Mouse (Mus musculus): ENCODE results near the gene Stat5a. TPM values are rescaled to one million over a fixed set of nuclear protein-coding genes. Genes with fewer than 3 reads are reported as not detected.

The Stat5a gene
- polyA plus RNA-seq, 1 experiment from 2014 or later: 1.4 TPM

DNA sequence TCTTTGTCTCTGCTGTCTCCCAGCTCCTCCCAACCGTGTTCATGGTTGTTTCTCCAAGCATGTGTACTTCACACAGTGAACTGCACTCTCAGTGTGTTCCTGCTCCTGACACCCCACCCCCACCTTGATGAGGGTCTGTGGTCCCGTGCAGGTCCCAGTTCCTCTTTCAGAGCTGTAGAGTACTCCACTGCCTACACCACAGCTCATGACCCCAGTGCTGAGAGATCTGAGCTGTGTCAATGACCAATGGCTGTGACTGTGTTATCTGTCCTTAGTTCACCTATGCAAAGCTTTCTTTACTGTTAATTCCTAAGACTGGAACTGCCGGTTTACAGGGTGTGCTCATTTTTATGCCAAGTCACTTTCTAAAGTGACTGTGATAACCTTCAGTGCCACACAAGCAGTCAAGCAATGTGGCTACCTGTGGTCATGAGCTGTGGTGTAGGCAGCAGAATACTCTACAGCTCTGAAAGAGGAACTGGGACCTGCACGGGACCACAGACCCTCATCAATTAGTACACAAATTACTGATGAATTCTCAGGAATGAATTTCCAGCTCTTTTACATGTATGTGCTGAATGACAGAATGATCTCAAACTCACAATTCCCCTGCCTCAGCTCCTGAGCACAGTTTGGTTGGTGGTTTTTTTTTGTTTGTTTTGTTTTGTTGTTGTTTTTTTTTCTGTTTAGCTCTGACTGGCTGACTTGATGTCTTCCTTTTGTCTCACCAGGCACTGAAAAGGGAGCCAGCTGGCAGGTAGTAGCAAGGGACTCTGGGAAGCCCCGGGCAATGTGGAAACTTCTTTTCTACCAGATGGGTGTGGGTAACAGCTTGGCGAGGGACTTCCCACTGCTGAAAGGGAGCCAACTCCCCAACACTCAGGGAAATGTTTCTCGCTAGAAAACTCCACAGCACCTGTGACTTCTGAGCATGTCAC is 38.4 kb downstream of the Stat5a start:
- H3K36me3 ChIP-seq (ENCODE audit: control insufficient read depth, insufficient read depth, low read length): no peaks in the 10 kb centered on the region
- no peak overlapping the region for H3K4me3 ChIP-seq (ENCODE audit: low read depth, low read length)
- no peak overlapping the region for H3K27ac ChIP-seq (ENCODE audit: low read depth, low read length)
- H3K4me1 ChIP-seq (ENCODE audit: control insufficient read depth, insufficient read depth, low read length): peaks cover 7% of the 10 kb centered on the region; the same call in 1 of the 2 replicates
- no peaks in the 10 kb centered on the region for H3K27me3 ChIP-seq (ENCODE audit: control insufficient read depth, insufficient read depth, low read length)
- H3K4me2 ChIP-seq: no peak overlapping the region
- ATAC-seq (ENCODE audit: low FRiP score) (no peak), DNase-seq (ENCODE audit: low spot score, missing footprints) (peak; percentile 14)
- H3K9me3 ChIP-seq (ENCODE audit: control insufficient read depth, low read length): no peaks in the 10 kb centered on the region
- H3K9ac ChIP-seq (ENCODE audit: low read length): no peak overlapping the region
- WGBS: 77% methylated on average over 7 of the region's 7 CpGs

DNA sequence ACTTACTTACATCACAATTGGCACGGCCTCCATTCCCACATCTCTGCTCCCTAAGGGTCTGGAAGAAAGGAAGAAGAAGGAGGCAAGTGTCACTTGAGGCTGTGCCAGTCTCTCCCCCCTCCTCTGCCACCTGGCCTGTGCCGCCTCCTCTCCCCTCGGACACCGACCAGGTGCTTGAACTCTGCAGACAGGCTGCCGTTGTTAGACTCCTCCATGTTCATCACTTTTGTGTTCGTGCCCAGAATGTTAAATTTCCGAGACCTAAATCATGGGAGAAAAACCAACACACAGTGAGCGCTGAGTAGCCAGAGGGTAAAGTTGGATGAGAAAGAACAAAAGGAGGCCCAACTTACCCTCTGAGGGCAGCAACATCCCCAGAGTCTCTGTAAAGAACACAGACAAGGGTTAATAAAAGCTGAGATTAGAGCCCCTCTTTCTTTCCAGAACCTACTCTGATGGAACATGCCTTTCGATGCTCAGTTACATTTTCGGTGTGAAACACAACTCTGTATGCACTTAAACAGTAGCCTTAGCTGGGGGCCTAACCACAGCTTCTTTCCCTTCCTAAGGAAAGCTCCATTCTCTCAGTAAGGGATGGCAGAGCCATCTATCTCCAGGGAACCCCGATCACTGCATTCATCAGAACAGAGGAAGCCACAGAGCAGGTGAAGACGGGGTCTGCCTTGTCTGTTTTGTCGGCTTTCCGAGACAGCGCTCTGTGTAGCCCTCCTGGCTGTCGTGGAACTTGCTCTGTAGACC is 39.5 kb downstream of the Stat5a start:
- WGBS: 68% methylated on average over 16 of the region's 16 CpGs
- H3K9ac ChIP-seq (ENCODE audit: low read length): peak overlapping the region; percentile 24; the same call in 1 of the 2 replicates
- no peak overlapping the region for H3K4me2 ChIP-seq
- H3K27me3 ChIP-seq (ENCODE audit: control insufficient read depth, insufficient read depth, low read length): no peaks in the 10 kb centered on the region
- ATAC-seq (ENCODE audit: low FRiP score) (no peak), DNase-seq (ENCODE audit: low spot score, missing footprints) (peak; percentile 81)
- no peaks in the 10 kb centered on the region for H3K9me3 ChIP-seq (ENCODE audit: control insufficient read depth, low read length)
- H3K4me3 ChIP-seq (ENCODE audit: low read depth, low read length): no peak overlapping the region
- peaks cover 7% of the 10 kb centered on the region; the same call in 1 of the 2 replicates for H3K4me1 ChIP-seq (ENCODE audit: control insufficient read depth, insufficient read depth, low read length)
- H3K36me3 ChIP-seq (ENCODE audit: control insufficient read depth, insufficient read depth, low read length): peaks cover 4% of the 10 kb centered on the region; the same call in 1 of the 2 replicates
- no peak overlapping the region for H3K27ac ChIP-seq (ENCODE audit: low read depth, low read length)

DNA sequence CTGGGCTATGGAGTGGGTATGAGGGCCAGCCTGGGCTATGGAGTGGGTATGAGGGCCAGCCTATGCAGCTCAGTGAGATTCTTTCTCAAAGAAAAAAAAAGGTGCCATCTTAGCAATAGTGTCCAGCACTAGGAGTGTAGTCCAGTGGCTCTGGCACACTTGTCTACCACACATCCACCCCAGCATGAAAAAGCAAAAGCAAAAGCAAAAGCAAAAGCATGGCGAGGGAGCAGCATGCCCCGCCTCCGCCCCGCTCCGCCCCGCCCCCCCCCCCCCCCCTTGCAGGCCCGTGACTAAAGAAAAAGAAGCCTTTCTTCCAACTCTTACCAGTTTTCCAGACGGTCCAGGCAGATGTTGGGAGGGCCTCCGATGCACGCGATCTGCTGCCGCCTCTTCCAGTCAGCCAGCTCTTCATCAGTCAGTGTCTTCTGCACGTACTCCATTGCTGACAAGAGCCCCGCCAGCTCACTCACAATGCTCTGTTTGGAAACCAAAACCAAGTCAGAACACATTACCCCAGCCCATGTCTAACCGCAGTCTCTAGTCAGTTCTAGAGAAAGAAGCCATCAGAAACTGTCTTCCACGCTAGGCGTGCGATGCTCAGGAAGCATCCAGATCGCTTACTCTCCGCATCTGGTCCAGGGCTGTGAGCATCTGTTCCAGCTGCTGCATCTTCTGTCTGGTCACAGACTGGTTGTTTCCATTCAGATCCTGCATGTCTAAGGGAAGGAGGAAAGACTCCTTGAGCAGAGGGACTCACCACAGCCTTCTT is 45.6 kb downstream of the Stat5a start:
- Histone ChIP-seq H3K9ac (ENCODE audit: low read length) (no peak overlapping the region), H3K4me2 (no peak overlapping the region), H3K27ac (ENCODE audit: low read depth, low read length) (no peak overlapping the region), H3K4me1 (ENCODE audit: control insufficient read depth, insufficient read depth, low read length) (no peaks in the 10 kb centered on the region), H3K36me3 (ENCODE audit: control insufficient read depth, insufficient read depth, low read length) (peaks cover 4% of the 10 kb centered on the region; the same call in 1 of the 2 replicates), H3K9me3 (ENCODE audit: control insufficient read depth, low read length) (no peaks in the 10 kb centered on the region), H3K4me3 (ENCODE audit: low read depth, low read length) (no peak overlapping the region), H3K27me3 (ENCODE audit: control insufficient read depth, insufficient read depth, low read length) (no peaks in the 10 kb centered on the region)
- DNase-seq (ENCODE audit: low spot score, missing footprints) (peak; percentile 26), ATAC-seq (ENCODE audit: low FRiP score) (no peak)
- 70% methylated on average over 19 of the region's 20 CpGs for WGBS

DNA sequence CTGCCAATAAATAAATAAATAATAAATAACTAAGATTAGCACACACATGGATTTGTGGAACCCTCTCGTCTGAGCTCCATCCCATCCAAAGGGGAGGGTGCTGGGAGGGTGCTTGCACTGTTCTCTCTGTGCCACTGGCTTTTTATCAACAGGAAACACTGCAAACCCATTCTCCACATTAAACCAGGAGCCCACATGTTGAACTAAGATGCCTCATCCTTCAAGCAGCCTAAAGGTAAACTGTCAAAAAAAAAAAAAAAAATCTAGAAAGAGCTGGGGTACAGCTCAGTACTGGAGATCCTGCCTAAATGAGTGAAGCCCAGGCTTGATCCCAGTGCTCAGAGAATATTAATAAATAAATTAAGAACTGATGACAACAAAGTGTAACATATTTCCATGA is 46.8 kb downstream of the Stat5a start:
- WGBS: 70% methylated on average over 1 of the region's 1 CpGs

DNA sequence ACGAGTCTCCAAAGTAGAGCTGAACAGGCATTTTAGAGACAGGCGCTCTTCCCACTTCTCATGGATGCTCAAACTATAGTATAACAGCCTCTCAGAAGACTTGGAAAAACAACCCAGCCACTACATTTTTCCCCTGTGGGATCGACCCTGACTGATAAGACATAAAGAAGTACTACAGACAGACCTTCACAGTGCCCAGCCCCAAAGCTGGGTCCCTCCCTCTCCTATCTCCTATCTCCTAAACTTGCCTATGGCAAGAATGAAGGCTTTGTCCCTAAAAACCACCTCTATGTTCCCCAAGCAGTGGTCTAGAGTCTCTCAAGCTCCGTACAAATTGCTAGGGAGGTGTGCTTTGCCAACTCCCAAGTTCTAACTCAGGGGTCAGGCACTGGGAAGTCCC is 47.7 kb downstream of the Stat5a start:
- H3K9me3 ChIP-seq (ENCODE audit: control insufficient read depth, low read length): no peaks in the 10 kb centered on the region
- H3K27ac ChIP-seq (ENCODE audit: low read depth, low read length): no peak overlapping the region
- no peak overlapping the region for H3K4me2 ChIP-seq
- 91% methylated on average over 4 of the region's 4 CpGs for WGBS
- no peak overlapping the region for H3K9ac ChIP-seq (ENCODE audit: low read length)
- DNase-seq (ENCODE audit: low spot score, missing footprints) (no peak), ATAC-seq (ENCODE audit: low FRiP score) (no peak)
- H3K36me3 ChIP-seq (ENCODE audit: control insufficient read depth, insufficient read depth, low read length): peaks cover 4% of the 10 kb centered on the region; the same call in 1 of the 2 replicates
- no peaks in the 10 kb centered on the region for H3K4me1 ChIP-seq (ENCODE audit: control insufficient read depth, insufficient read depth, low read length)
- no peak overlapping the region for H3K4me3 ChIP-seq (ENCODE audit: low read depth, low read length)
- no peaks in the 10 kb centered on the region for H3K27me3 ChIP-seq (ENCODE audit: control insufficient read depth, insufficient read depth, low read length)

More for the DNA sequence above, 46.8 kb downstream of the Stat5a start:
- H3K9me3 ChIP-seq (ENCODE audit: control insufficient read depth, low read length): no peaks in the 10 kb centered on the region
- no peaks in the 10 kb centered on the region for H3K27me3 ChIP-seq (ENCODE audit: control insufficient read depth, insufficient read depth, low read length)
- ATAC-seq (ENCODE audit: low FRiP score) (no peak), DNase-seq (ENCODE audit: low spot score, missing footprints) (no peak)
- H3K9ac ChIP-seq (ENCODE audit: low read length): no peak overlapping the region
- no peak overlapping the region for H3K27ac ChIP-seq (ENCODE audit: low read depth, low read length)
- no peaks in the 10 kb centered on the region for H3K4me1 ChIP-seq (ENCODE audit: control insufficient read depth, insufficient read depth, low read length)
- H3K4me3 ChIP-seq (ENCODE audit: low read depth, low read length): no peak overlapping the region
- H3K4me2 ChIP-seq: no peak overlapping the region
- peaks cover 4% of the 10 kb centered on the region; the same call in 1 of the 2 replicates for H3K36me3 ChIP-seq (ENCODE audit: control insufficient read depth, insufficient read depth, low read length)

DNA sequence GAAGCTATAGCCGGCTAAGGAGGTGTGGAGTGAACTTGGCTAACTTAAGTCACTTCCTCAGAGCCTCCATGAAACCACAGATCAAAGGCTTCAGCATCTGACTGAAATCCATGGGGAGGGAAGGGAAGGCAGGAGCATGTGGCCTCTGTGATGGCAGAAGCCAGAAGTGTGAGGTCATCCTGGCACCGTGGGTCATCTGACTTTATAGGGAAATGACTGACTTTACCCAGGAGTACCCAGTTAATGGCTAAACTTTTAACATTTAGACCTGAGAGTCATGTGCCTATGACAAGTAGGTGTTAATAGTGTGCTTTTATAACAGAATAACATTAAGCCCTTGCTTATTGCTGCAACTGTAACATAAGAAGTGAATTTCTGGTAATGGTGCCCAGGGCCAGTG is 49.0 kb downstream of the Stat5a start:
- Histone ChIP-seq H3K9me3 (ENCODE audit: control insufficient read depth, low read length) (no peaks in the 10 kb centered on the region), H3K27ac (ENCODE audit: low read depth, low read length) (no peak overlapping the region), H3K27me3 (ENCODE audit: control insufficient read depth, insufficient read depth, low read length) (no peaks in the 10 kb centered on the region), H3K4me3 (ENCODE audit: low read depth, low read length) (no peak overlapping the region), H3K36me3 (ENCODE audit: control insufficient read depth, insufficient read depth, low read length) (peaks cover 4% of the 10 kb centered on the region; the same call in 1 of the 2 replicates), H3K9ac (ENCODE audit: low read length) (no peak overlapping the region), H3K4me1 (ENCODE audit: control insufficient read depth, insufficient read depth, low read length) (no peaks in the 10 kb centered on the region), H3K4me2 (no peak overlapping the region)
- DNase-seq (ENCODE audit: low spot score, missing footprints) (peak; percentile 17), ATAC-seq (ENCODE audit: low FRiP score) (no peak)
- 91% methylated on average over 2 of the region's 2 CpGs for WGBS

DNA sequence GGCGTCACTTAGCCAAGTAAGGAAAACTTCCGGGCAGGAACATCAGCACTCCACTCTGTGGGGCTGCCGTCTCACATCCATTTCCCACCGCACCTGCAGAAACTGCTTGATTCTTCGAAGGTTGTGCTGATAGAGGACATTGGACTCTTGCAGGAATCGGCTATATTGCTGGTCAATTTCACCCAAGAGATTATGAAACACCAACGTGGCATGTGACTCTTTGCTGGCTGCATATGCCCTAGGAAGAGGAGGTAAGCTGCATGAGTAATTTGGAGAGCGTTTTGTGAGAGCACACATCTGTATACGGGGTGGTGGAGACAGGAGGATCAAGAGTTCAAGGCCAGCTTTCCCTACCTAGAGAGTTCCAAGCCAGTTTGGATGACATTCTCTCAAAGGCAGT is 49.4 kb downstream of the Stat5a start:
- H3K4me1 ChIP-seq (ENCODE audit: control insufficient read depth, insufficient read depth, low read length): no peaks in the 10 kb centered on the region
- no peak overlapping the region for H3K27ac ChIP-seq (ENCODE audit: low read depth, low read length)
- WGBS: 90% methylated on average over 9 of the region's 9 CpGs
- H3K27me3 ChIP-seq (ENCODE audit: control insufficient read depth, insufficient read depth, low read length): no peaks in the 10 kb centered on the region
- H3K36me3 ChIP-seq (ENCODE audit: control insufficient read depth, insufficient read depth, low read length): no peaks in the 10 kb centered on the region; the same call in 1 of the 2 replicates
- peak; percentile 19 for DNase-seq (ENCODE audit: low spot score, missing footprints)
- ATAC-seq (ENCODE audit: low FRiP score): no peak
- no peaks in the 10 kb centered on the region for H3K9me3 ChIP-seq (ENCODE audit: control insufficient read depth, low read length)
- H3K9ac ChIP-seq (ENCODE audit: low read length): no peak overlapping the region
- H3K4me2 ChIP-seq: no peak overlapping the region
- no peak overlapping the region for H3K4me3 ChIP-seq (ENCODE audit: low read depth, low read length)

DNA sequence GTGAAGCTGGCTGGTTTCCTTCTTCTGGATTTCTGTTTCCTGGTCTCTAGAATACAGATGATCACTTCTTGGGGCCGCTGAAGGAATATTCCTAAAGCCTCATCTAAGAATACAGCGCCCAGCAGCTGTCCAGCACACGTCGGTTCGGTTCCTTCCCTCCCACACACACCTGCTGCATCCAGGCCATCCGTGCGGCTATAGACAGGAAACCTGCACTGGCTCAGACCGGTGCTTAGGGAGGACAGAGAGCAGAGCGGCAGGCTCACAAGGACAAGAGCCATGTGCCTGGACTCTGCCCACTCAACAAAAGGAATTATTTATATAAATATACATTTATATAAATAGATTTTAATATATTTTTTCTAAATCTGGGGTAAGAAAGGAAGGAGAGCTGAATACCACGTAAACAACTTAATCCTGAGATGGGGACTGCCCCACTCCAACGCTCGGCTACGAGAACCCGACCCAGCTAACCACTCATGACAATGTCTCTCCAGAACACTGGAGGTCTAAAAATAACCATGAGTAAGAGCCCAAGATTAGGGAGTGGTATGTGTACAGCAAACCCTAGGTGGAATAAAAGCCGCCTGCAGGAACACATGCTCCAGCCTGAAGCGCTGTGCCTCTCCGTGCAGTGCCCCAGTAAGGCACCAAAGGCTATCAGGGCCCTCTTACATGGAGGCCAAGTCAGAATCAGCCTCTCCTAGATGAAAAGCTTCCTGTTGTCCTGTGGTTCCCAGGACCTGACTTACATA is 53.4 kb downstream of the Stat5a start:
- Histone ChIP-seq H3K36me3 (ENCODE audit: control insufficient read depth, insufficient read depth, low read length) (no peaks in the 10 kb centered on the region), H3K4me3 (ENCODE audit: low read depth, low read length) (no peak overlapping the region), H3K9me3 (ENCODE audit: control insufficient read depth, low read length) (no peaks in the 10 kb centered on the region), H3K9ac (ENCODE audit: low read length) (no peak overlapping the region), H3K27ac (ENCODE audit: low read depth, low read length) (no peak overlapping the region), H3K4me2 (no peak overlapping the region), H3K27me3 (ENCODE audit: control insufficient read depth, insufficient read depth, low read length) (no peaks in the 10 kb centered on the region), H3K4me1 (ENCODE audit: control insufficient read depth, insufficient read depth, low read length) (no peaks in the 10 kb centered on the region)
- peak; percentile 49 for DNase-seq (ENCODE audit: low spot score, missing footprints)
- 92% methylated on average over 17 of the region's 17 CpGs for WGBS
- ATAC-seq (ENCODE audit: low FRiP score): no peak

Measured in midbrain, embryonic 11.5 days (tissue).